Mouse (Mus musculus): ENCODE measurements around the gene Atn1.
"Not testable (repeated sequence)": the region's sequence is repeated elsewhere in the genome, so short reads cannot be mapped to it uniquely, and the experiment has no call there.

Gene Atn1

DNA sequence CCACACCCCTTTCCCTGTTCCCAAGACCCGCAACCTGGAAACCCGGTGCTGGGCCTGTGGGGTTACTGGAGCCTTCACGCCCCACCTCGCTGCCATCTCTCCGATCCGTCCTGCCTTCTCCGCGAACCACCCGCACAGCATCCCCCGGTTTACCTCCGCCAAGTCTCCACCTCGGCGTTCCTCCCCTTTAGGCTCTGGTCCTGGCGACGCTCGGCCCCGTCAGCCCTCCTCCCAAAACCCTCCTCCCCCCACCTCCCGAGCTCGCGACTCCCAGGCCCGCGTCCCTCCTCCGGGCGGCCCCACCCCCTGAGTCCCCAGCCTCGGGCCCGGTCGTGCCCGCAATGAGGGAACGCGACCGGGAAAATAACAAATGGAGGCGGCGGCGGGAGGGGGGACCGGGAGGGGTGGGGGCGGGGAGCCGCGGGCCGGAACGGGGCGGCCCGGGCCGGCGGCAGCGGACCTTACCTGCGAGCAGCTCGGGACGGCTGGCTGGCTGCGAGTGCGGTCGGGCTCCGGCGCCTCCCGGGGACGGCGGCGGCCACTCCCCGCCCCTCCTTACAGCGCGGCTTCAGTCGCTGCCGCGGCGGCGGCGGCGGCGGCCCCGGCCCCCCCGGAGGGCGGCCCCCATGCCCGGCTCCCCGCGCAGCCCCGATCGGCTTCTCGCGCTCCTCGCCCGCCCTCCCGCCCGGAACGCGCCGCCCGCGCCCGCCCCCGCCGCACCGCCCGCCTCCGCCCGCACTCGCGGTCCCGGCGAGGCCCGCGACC, at the start of gene Atn1, which contains the start of gene Gm45234:
TSS of gene Atn1 (minus strand) at position 694 of the 765 bp plus-strand sequence.
TSS of gene Gm45234 (minus strand) at position 191 of the 765 bp plus-strand sequence.
- in situ Hi-C loops (cut with MboI, MseI): no loop called here

DNA sequence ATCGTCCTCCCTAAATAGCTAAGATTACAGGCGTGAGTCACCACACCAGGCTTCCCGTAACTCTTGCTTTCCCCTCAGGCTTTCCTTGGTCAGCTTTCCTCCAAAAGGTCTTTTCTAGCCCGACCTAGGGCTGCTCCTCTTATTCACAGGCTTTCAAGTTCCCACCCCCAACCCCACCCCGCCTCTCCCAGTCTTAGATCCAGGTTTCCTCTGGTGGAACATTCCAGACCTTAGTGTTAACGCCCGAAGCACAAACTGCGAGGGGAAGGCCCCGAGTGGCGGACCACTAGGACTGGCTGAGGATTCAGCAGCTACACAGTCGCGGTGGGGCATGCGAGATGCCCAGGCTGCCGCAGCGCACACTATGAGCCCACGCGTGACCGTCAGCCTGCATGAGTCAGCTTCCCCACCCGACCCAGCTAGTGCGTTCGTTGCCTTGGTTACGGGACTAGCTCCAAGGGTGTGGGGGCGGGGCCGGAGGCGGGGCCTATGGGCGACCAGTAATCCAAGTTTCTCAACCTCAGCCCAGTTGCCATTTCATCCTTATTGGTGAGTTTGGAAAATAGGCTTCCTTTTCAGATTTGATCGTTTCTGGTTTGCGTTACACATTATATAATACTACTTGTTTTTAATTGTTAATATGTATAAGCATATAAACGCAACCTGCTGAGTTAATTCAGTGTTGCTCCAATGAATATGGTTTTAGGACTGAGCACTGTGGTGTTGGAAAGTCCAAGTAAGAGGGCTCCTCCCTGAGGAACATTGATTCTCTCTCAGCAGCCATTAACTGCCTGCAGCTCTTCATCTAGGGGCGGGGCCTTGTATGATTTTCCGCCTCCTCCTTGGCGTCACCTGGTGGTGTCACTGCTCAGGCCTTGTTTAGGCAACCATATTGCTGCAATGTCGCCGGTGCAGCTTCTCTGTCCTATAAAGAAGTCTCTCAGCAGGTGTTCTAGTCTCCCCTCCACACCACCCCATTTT, 49.3 kb upstream of the Atn1 start:
- in situ Hi-C loops (cut with MboI, MseI): no loop called here

DNA sequence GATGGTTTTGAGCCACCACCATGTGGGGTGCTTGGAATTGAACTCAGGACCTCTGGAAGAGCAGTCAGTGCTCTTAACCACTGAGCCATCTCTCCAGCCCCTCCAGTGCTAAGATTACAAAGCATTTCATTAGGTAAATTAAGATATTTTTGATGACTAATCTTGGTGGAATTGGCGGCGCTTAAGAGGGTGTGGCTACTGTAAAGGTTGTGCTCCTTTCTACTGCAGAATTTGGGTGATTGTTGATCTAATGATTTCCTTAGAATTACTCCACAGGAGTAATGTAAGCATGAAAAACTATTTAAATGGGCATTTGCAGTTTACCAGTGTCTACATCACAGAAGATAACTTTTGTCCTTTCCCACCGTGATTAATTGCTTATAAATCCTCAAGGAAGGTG, 48.0 kb upstream of the Atn1 start:
- in situ Hi-C loops (cut with MboI, MseI): no loop called here

DNA sequence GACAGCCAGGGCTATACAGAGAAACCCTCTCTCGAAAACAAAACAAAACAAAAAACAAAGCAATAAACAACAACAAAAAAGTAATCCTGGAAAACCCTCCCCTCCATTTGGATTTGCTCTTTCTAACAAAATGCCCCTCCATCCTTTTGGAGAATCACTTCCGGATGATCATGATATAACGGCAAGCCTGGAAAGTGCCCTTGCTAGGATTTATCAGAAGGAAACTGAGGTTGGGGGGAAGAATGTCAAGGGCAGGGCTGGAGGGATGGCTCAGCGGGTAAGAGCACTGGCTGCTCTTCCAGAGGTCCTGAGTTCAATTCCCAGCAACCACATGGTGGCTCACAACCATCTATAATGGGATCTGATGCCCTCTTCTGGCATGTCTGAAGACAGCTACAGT, 47.4 kb upstream of the Atn1 start:
- in situ Hi-C loops (cut with MboI, MseI): not testable (repeated sequence)

DNA sequence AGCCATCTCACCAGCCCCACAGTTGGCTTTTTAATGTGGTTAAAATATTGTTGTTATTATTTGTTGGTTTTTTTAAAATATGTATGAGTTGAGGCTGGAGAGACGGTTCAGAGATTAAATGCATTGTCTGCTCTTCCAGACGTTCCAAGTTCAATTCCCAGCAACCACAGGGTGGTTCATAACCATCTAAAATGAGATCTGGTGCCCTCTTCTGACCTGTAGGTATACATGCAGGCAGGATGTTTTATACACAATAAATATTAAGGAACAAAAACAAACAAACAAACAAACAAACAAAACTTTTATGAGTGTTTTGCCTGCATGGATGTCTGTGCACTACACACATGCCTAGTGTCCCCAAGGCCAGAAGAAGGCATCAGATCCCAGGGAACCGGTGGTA, 46.7 kb upstream of the Atn1 start:
- in situ Hi-C loops (cut with MboI, MseI): no loop called here

DNA sequence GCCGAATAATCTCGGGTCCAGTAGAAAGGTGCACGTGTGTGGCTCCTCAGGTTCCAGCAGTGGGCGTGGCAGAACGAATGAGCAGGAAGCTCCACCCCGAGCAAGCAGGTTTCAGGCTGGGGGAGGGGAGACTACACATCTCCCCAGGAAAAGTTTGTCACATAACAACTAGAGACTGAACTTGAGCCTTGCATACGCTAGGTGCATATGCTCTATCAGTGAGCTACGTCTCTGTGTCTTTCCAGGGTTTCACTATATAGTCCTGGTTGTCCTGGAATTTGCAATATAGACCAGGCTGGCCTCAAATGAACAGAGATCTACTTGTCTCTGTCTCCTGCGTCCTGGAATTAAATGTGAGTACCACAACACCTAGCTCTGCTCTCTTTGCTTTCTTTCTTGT, 46.1 kb upstream of the Atn1 start:
- in situ Hi-C loops (cut with MboI, MseI): not testable (repeated sequence)

DNA sequence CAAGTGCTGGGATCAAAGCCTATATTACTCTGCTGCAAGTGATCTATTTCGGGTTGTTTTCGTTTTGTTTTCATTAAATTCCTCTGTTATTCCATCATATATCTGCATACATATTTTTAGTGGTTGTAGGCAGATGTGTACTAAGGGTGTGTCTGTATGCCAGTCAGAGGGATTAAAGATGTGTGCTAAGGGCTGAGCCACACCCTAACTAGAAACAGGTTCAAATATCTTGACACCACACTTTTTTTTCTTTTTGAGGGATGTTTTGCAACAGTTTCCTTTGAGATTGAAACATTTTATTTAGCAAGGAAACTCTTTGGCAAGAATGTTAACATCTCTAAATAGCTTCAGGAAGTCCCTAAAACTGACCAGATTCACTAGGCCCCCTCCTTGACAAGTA, 39.9 kb upstream of the Atn1 start:
- in situ Hi-C loops (cut with MboI, MseI): no loop called here

DNA sequence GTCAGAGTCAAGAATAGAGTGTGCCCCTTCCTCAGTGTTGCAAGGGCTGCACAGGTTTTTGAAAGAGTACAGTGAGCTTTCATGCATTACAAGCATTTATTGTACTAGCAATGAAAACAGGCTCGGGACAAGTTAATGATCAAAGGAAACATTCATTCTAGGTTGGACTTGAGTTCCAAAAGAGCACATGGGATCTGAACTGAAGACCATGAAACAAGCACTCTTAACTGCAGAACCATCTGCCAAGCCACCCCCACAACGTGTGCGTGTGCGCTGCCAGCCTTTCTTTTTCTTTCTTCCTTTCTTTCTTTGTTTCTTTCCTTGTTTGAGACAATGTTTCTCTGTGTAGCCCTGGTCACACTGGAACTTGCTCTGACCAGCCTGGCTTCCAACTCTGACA, 39.5 kb upstream of the Atn1 start:
- in situ Hi-C loops (cut with MboI, MseI): no loop called here

DNA sequence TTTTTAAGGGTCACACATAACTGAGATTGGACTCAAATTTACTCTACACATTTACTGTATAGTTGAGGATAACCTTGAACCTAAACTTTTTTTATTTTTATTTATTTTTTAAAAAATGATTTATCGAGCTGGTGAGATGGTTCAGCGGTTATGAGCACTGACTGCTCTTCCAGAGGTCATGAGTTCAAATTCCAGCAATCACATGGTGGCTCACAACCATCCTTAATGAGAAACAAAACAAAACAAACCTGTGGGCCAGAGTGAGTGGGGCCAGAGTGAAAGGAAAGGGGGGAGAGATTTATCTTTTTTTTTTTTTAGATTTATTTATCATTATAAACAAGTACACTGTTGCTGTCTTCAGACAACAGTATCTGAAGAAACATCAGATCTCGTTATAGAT, 35.6 kb upstream of the Atn1 start:
- in situ Hi-C loops (cut with MboI, MseI): no loop called here

DNA sequence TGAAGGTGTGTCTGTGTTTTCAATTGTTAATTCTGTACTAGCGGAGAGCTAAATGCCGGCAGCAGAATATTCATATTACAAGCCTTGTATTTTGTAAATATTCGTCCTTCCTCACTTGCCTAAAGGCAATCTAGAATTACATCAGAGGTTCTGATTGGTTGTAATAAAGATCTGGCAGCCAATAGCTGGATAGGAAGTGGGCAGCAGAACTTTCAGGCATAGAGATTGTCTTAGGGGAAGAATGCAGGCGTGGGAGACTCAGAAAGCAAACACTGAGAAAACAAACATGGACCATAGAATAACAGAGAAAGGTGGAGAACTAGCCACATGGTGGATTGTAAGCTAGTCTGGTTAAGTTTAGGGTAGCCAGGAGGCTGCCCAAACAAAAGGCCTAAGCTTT, 33.8 kb upstream of the Atn1 start:
- in situ Hi-C loops (cut with MboI, MseI): no loop called here

DNA sequence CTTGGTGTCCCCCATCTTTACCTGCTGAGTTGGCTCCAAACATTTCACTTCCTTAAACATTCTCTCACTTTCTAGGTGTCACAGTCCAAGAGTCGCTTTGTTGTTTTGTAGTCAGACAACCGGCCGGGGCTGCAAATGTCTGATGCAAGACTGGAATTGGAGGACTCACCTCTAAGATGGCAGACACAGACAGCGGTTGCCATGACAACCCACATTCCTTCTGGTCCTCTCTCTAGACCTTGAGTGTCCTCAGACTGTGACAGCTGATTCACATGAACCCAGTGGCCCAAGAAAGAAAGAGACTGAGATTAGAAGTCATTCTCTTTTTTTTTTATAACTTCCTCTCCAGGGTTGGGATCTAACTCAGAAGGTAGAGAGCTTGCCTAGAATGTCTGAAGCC, 33.2 kb upstream of the Atn1 start:
- in situ Hi-C loops (cut with MboI, MseI): no loop called here

DNA sequence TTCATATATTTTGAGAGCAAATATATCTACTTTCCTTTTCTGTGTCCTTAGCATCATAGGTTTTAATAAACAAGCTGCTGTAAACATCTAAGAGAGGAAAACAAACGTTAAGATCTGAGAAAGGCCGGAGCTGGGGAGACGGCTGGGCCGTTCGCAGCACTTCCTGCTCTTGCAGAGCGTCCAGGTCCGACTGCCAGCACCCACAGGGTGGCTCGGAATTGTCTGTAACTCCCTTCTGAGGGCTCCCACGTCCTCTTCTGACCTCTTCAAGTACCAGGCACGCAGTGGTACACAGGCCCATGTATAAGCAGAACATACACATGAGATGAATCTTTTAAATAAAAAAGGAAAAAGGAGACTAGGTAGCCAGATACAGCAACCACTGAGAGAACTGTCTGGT, 31.4 kb upstream of the Atn1 start:
- in situ Hi-C loops (cut with MboI, MseI): no loop called here

DNA sequence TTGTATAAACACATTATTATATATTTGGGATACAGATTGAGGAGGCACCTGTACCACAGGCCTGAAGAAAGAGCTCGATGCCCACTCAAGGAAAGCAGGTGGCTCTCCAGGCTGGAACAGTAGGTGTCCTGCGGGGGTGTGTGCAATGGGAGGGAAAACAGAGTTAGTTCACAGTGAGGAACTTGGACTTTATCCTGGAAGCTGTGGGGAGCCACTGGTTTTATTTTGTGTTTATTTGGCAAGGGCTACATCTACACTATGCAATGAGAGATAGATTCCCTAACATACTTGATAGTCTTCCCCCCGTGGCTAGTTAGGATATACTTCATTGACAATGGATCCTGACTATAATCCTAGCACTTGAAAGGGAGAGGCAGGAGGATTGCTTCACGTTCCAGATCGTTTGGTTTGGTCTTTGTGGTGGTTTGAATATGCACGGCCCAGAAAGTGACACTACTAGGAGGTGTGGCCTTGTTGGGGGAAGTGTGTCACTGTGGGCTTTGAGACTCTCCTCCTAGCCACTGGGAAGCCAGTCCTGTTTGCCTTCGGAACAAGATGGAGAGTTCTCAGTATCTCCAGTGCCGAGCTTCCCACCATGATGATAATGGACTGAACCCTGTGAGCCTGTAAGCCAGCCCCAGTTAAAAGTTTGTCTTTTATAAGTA, 30.6 kb upstream of the Atn1 start:
- in situ Hi-C loops (cut with MboI, MseI): no loop called here

DNA sequence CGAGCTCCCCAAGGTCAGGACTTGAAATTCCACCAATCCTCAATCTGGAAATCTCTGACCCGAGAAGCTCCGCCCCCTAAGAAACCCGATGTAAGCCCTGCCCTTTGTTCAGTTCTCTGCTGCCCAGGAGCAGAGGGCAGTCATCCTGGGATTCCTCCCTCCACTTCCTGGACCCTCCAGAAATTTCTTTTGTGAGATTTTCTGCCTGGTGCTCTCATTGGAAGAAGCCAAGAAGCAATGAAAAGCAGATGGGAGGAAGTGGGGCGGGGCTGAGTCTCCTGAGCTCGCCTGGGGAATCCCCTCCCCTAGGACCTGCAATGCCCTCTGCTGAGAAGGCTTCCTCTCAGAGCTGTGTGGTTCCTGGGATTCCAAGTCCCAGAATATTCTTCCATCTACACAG, 26.1 kb upstream of the Atn1 start:
- in situ Hi-C loops (cut with MboI, MseI): no loop called here

DNA sequence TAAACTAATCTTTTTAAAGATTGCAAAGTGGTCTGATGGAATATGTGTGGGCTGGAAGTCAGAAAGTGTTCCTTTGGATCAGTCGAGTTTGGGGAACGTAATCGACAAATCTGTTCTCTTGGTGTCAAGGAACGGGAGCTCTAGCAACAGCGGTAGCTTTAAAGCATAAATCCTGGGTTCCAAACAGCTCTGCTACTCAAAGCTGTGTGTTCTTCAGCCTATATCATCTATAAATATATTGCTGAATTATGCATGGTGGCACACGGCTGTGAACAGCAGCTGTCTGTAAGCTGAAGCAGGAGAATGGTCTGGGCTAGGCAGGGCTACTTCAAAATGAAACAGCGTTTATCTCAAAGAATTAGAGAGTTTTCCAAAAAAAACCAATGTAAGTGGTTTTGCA, 24.6 kb upstream of the Atn1 start:
- in situ Hi-C loops (cut with MboI, MseI): no loop called here

DNA sequence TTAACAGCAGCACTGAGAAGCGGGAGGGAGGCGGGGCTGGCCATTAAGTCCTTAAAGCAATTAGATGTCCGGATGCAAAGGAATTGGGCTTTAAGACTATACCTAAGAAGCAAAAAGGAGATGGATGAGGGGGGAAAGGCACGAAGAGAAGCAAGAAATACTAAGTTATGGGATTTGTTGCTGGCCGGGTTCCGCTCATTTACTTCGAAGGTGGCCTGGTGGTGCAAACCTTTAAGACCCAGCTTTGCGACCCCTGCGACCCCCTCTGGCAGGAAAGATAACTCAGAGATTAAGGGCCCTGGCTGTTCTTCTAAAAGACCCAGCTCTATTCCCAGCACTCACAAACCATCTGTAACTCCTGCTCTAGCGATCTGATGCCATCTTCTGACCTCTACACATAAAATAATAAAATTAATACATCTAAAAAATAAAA, 23.7 kb upstream of the Atn1 start:
- in situ Hi-C loops (cut with MboI, MseI): no loop called here

DNA sequence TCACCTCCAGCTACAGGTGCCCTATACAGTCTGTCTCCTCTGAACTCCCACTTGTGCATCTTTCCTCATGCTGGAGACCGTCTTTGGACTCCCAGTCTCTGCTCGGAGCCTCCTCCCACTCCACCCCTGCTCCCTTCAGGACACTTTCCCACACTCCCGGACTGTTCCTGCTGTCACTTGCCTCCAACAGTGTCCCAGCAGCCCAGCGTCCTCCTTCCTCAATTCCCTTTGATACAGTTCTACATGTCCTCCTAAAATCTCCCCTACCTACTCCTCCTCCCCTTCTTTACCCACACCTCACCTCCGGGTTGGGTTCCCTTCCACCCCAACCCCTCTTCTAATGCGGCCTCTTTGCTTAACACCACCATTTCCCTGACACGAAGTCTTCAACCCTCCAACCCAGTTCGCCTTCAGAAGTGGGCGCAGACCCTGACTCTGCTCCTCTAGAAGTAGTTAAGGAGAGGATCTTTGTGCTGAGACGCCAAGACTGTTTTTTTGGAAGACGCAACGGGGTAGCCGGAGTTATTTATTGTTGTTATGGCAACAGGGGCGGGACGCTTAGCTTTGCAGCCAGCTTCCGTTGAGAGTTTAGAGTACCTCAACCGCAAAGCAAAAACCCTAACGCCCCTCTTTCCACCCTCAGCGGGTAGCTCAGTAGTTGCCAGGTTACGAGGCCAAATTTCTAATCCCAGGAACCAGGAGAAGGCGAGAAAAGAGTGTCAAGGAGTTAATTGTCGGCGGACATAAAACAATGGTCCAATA, 23.1 kb upstream of the Atn1 start, which contains the start of gene Lrrc23:
TSS of gene Lrrc23 (minus strand) at position 506 of the 762 bp plus-strand sequence.
- in situ Hi-C loops (cut with MboI, MseI): no loop called here

DNA sequence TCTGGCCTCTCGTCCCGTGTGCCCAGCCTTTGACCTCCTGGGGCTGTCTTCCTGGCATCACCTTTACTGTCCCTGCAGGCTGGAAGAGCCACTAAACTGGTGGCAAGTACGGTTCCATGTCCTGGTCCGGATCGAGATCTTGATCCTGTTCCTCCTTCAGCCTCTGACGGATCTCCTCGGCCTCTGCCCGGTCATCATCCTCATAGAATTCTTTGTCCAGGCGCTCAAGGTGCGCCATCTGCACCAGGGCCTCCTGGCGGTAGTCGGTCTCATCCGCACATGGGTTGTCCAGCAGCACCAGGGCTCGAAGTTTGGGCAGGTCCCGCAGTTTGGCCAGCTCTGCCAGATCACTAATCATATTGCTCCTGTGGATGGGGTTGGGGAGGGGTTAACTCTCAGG, 14.2 kb upstream of the Atn1 start:
- in situ Hi-C loops (cut with MboI, MseI): no loop called here

DNA sequence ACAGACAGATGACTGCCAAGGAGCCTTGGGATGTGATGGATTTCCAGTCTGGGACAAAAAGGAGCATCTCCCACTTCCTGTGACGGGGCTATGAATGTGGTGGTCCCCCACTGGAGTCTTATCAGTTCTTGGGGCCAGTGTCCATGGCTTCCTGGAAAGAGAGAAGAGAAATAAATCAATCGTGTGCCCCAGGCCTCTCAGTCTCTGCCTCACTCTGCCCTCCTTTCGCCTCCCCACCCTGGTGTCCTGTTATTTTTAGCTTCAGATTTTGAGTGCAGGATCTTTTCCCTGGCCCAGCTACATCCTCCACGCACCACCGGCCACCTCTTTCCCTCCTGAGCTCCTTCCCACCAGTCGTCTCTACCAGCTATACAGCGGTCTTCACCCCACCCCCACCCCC, 13.7 kb upstream of the Atn1 start:
- in situ Hi-C loops (cut with MboI, MseI): no loop called here

DNA sequence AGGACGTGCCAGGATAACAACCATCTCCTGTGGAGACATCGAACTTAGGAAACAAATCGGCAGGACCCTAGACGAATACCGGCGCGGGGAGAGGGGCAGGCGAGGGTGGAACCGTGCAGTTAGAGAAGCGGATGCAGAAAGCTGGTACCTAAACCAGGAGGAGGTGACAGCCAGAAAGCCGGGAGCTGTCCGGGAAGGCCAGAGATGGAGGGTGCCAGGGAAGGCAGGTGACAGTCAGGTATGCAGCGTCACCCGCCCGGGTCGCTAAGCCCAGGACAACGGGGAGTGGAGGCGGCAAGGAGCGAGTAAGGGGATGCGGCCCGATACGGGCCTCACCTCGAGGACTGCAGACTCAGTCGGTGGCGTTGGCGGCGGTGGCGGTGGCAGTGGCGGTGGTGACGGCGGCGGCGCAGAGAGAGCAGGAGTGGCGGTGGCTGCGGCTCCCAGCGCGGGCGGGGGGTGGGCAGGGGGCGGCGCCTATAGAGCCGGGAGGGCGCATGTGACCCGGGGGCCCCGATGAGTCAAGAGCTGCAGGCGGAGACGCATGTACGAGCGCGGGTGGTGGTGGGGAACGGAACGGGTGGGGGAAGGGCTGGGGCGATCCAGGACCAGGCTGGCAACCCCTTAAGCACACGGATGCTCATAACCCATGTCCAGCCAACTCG, 12.9 kb upstream of the Atn1 start, which contains the start of gene Eno2:
TSS of gene Eno2 (minus strand) at position 573 of the 665 bp plus-strand sequence.
- in situ Hi-C loops (cut with MboI, MseI): no loop called here

DNA sequence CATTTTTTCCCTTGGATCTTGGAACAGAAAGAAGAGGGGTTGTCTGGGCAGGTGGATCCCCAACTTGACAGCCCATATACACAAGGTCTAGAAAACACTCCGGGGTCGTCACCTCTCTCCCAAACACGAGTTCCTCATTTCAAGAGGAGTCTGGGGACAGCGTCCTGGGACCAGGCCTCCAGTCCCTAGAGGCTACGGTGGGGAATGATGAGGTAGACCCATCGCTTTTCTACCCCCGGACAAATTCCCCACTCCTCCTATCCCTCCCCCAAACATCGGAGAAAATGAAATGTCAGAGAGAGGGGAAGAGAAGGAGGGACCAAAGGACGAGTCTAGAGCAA, 12.3 kb upstream of the Atn1 start:
- in situ Hi-C loops (cut with MboI, MseI): no loop called here

Data from T-helper 2 cell (primary cell).